23 mouse cellular contexts compared by ENCODE assay signal in genomic region chr8:48467633-48468032, GRCm38 (mm10).
A peak's percentile ranks its signal among the peaks of the same experiment; 100 is the strongest.
DNase-seq lines count a peak whose midpoint lies in the region; ATAC-seq lines count a peak whose summit lies in the region.
"Had no signal": no experiment of that assay in that cellular context is flagged by ENCODE, and none has a peak within 500 bp of the region (broad histone marks: within the 10 kb centered on the region; RNA-seq: fewer than 3 reads in every experiment).

No protein-coding gene starts in this region.

- no peak overlapping the region for H3K4me2 ChIP-seq in forebrain, embryonic 14.5 days (ENCODE audit: low read length)
- no peak overlapping the region for H3K4me2 ChIP-seq in forebrain, embryonic 12.5 days
- no peak overlapping the region for H3K4me2 ChIP-seq in midbrain, embryonic 11.5 days
- H3K4me2 ChIP-seq in midbrain, embryonic 16.5 days (ENCODE audit: low read length): no peak overlapping the region
- H3K4me2 ChIP-seq in hindbrain, embryonic 12.5 days (replicated peaks): no peak overlapping the region
- H3K4me2 ChIP-seq in neural tube, embryonic 14.5 days (ENCODE audit: low read depth, low read length): no peak overlapping the region
- H3K4me2 ChIP-seq: kidney, embryonic 15.5 days; limb, embryonic 15.5 days; lung, embryonic 14.5 days; stomach, embryonic 15.5 days had no signal

- peak; percentile 52 for ATAC-seq in forebrain, embryonic 14.5 days
- ATAC-seq in forebrain, embryonic 12.5 days (ENCODE audit: low FRiP score): no peak
- ATAC-seq in midbrain, embryonic 11.5 days (ENCODE audit: low FRiP score): 0 out of 2 replicates have a peak, but pooled peaks have one; percentile 42
- ATAC-seq in midbrain, embryonic 16.5 days: no peak; the same call in 1 of the 2 replicates
- peak; percentile 34; the same call in 1 of the 2 replicates for ATAC-seq in hindbrain, embryonic 12.5 days (ENCODE audit: low FRiP score)
- peak; percentile 72; the same call in 1 of the 2 replicates for ATAC-seq in neural tube, embryonic 14.5 days (ENCODE audit: low read depth)

- H3K9me3 ChIP-seq in forebrain, embryonic 14.5 days (replicated peaks; ENCODE audit: control insufficient read depth, low read length): no peaks in the 10 kb centered on the region
- H3K9me3 ChIP-seq in forebrain, embryonic 12.5 days: no peaks in the 10 kb centered on the region
- H3K9me3 ChIP-seq in midbrain, embryonic 11.5 days (ENCODE audit: control insufficient read depth, low read length): no peaks in the 10 kb centered on the region
- no peaks in the 10 kb centered on the region for H3K9me3 ChIP-seq in midbrain, embryonic 16.5 days (replicated peaks; ENCODE audit: control insufficient read depth, low read length, poor library complexity, severe bottlenecking)
- no peaks in the 10 kb centered on the region for H3K9me3 ChIP-seq in hindbrain, embryonic 12.5 days (replicated peaks)
- no peaks in the 10 kb centered on the region for H3K9me3 ChIP-seq in neural tube, embryonic 14.5 days (ENCODE audit: control insufficient read depth, low read length)
- H3K9me3 ChIP-seq: kidney, embryonic 15.5 days; limb, embryonic 15.5 days; stomach, embryonic 15.5 days had no signal

- no peaks in the 10 kb centered on the region for H3K36me3 ChIP-seq in forebrain, embryonic 14.5 days (ENCODE audit: control insufficient read depth, insufficient read depth, low read length)
- H3K36me3 ChIP-seq in forebrain, embryonic 12.5 days (replicated peaks): no peaks in the 10 kb centered on the region
- H3K36me3 ChIP-seq in midbrain, embryonic 11.5 days (ENCODE audit: control insufficient read depth, insufficient read depth, low read length): no peaks in the 10 kb centered on the region
- H3K36me3 ChIP-seq in midbrain, embryonic 16.5 days (ENCODE audit: control insufficient read depth, insufficient read depth, low read length): no peaks in the 10 kb centered on the region
- H3K36me3 ChIP-seq in hindbrain, embryonic 12.5 days: no peaks in the 10 kb centered on the region
- no peaks in the 10 kb centered on the region for H3K36me3 ChIP-seq in neural tube, embryonic 14.5 days (ENCODE audit: control insufficient read depth, insufficient read depth, low read length)
- H3K36me3 ChIP-seq: kidney, embryonic 15.5 days; limb, embryonic 15.5 days; stomach, embryonic 15.5 days had no signal

- no peak overlapping the region for H3K27ac ChIP-seq in forebrain, embryonic 14.5 days (ENCODE audit: low read depth, low read length)
- H3K27ac ChIP-seq in forebrain, embryonic 12.5 days: no peak overlapping the region
- no peak overlapping the region for H3K27ac ChIP-seq in midbrain, embryonic 11.5 days (ENCODE audit: low read depth, low read length)
- no peak overlapping the region for H3K27ac ChIP-seq in midbrain, embryonic 16.5 days (ENCODE audit: low read length)
- no peak overlapping the region for H3K27ac ChIP-seq in hindbrain, embryonic 12.5 days
- H3K27ac ChIP-seq in neural tube, embryonic 14.5 days (ENCODE audit: low read depth, low read length): no peak overlapping the region
- H3K27ac ChIP-seq: heart, adult 2 months; kidney, embryonic 15.5 days; limb, embryonic 15.5 days; liver, embryonic 14.5 days; stomach, embryonic 15.5 days had no signal

- peak; percentile 50 for DNase-seq in forebrain, embryonic 14.5 days (ENCODE audit: low spot score)
- no peak for DNase-seq in midbrain, embryonic 11.5 days (ENCODE audit: low spot score, missing footprints)
- DNase-seq in retina, postnatal 1 day: no peak
- no peak for DNase-seq in B cell, adult 2 months
- DNase-seq: adrenal gland, adult 2 months; cerebellum, adult 2 months; cerebellum, postnatal 25 days; gastrocnemius, postnatal 25 days; heart, adult 2 months; kidney, adult 11 months; kidney, postnatal 4 days; layer of hippocampus, adult 9-11 months; lung, embryonic 14.5 days; thymus, adult 18-20 months; thymus, postnatal 4 days had no signal

- 71% methylated on average over 5 of the region's 5 CpGs for WGBS in forebrain, embryonic 14.5 days
- 73% methylated on average over 5 of the region's 5 CpGs for WGBS in forebrain, embryonic 12.5 days
- 72% methylated on average over 5 of the region's 5 CpGs for WGBS in midbrain, embryonic 11.5 days
- WGBS in midbrain, embryonic 16.5 days: 62% methylated on average over 5 of the region's 5 CpGs
- 69% methylated on average over 5 of the region's 5 CpGs for WGBS in hindbrain, embryonic 12.5 days
- 54% methylated on average over 5 of the region's 5 CpGs for WGBS in neural tube, embryonic 14.5 days

- no peak overlapping the region for H3K4me3 ChIP-seq in forebrain, embryonic 14.5 days (ENCODE audit: low read depth, low read length)
- no peak overlapping the region for H3K4me3 ChIP-seq in forebrain, embryonic 12.5 days (replicated peaks)
- H3K4me3 ChIP-seq in midbrain, embryonic 11.5 days (ENCODE audit: low read depth, low read length): no peak overlapping the region
- H3K4me3 ChIP-seq in midbrain, embryonic 16.5 days (ENCODE audit: low read depth, low read length): no peak overlapping the region
- no peak overlapping the region for H3K4me3 ChIP-seq in hindbrain, embryonic 12.5 days
- H3K4me3 ChIP-seq in neural tube, embryonic 14.5 days (ENCODE audit: low read depth, low read length): no peak overlapping the region
- H3K4me3 ChIP-seq: heart, adult 2 months; kidney, embryonic 15.5 days; limb, embryonic 15.5 days; stomach, embryonic 15.5 days had no signal

- no peaks in the 10 kb centered on the region for H3K27me3 ChIP-seq in forebrain, embryonic 14.5 days (replicated peaks; ENCODE audit: control insufficient read depth, insufficient read depth, low read length)
- no peaks in the 10 kb centered on the region for H3K27me3 ChIP-seq in forebrain, embryonic 12.5 days
- peaks cover 4% of the 10 kb centered on the region for H3K27me3 ChIP-seq in midbrain, embryonic 11.5 days (ENCODE audit: control insufficient read depth, insufficient read depth, low read length)
- H3K27me3 ChIP-seq in midbrain, embryonic 16.5 days (ENCODE audit: control insufficient read depth, insufficient read depth, low read depth, low read length): no peaks in the 10 kb centered on the region
- H3K27me3 ChIP-seq in hindbrain, embryonic 12.5 days: no peaks in the 10 kb centered on the region
- H3K27me3 ChIP-seq in neural tube, embryonic 14.5 days (ENCODE audit: control insufficient read depth, insufficient read depth, low read length): no peaks in the 10 kb centered on the region
- H3K27me3 ChIP-seq: kidney, embryonic 15.5 days; limb, embryonic 15.5 days; stomach, embryonic 15.5 days had no signal

- H3K9ac ChIP-seq in forebrain, embryonic 14.5 days (ENCODE audit: low read length): no peak overlapping the region
- no peak overlapping the region for H3K9ac ChIP-seq in forebrain, embryonic 12.5 days
- no peak overlapping the region for H3K9ac ChIP-seq in midbrain, embryonic 11.5 days (ENCODE audit: low read length)
- no peak overlapping the region for H3K9ac ChIP-seq in midbrain, embryonic 16.5 days (ENCODE audit: low read depth, low read length)
- H3K9ac ChIP-seq in hindbrain, embryonic 12.5 days: no peak overlapping the region
- H3K9ac ChIP-seq in neural tube, embryonic 14.5 days (replicated peaks; ENCODE audit: low read depth, low read length): no peak overlapping the region
- H3K9ac ChIP-seq: kidney, embryonic 15.5 days; limb, embryonic 15.5 days; liver, embryonic 14.5 days; lung, embryonic 14.5 days; stomach, embryonic 15.5 days had no signal

- H3K4me1 ChIP-seq in forebrain, embryonic 14.5 days (ENCODE audit: control insufficient read depth, insufficient read depth, low read length): 0 out of 2 replicates have a peak, but pooled peaks cover 9% of the 10 kb centered on the region
- peaks cover 8% of the 10 kb centered on the region; the same call in 1 of the 2 replicates for H3K4me1 ChIP-seq in forebrain, embryonic 12.5 days
- peaks cover 2% of the 10 kb centered on the region; the same call in 1 of the 2 replicates for H3K4me1 ChIP-seq in midbrain, embryonic 11.5 days (ENCODE audit: control insufficient read depth, insufficient read depth, low read length)
- H3K4me1 ChIP-seq in midbrain, embryonic 16.5 days (ENCODE audit: control insufficient read depth, insufficient read depth, low read length): peaks cover 3% of the 10 kb centered on the region; the same call in 1 of the 2 replicates
- H3K4me1 ChIP-seq in hindbrain, embryonic 12.5 days: peaks cover 3% of the 10 kb centered on the region; the same call in 1 of the 2 replicates
- no peaks in the 10 kb centered on the region for H3K4me1 ChIP-seq in neural tube, embryonic 14.5 days (ENCODE audit: control insufficient read depth, insufficient read depth, low read length)
- H3K4me1 ChIP-seq: stomach, embryonic 15.5 days had no signal

Comparison
In these comparisons a context has a peak if more than half of its experiments do, and no peak if none do; other contexts are left out.
1. ATAC-seq: peak in forebrain, embryonic 14.5 days (single experiment), midbrain, embryonic 11.5 days (single experiment), hindbrain, embryonic 12.5 days (single experiment) and neural tube, embryonic 14.5 days (single experiment); none in forebrain, embryonic 12.5 days (single experiment) and midbrain, embryonic 16.5 days (single experiment).